Mouse (Mus musculus): Measurements from ENCODE around the gene Gpsm3. TPM values are rescaled to one million over a fixed set of nuclear protein-coding genes. Genes with fewer than 3 reads are reported as not detected.

Gpsm3 gene
- polyA plus RNA-seq, 1 experiment from 2014 or later = 167 TPM

DNA sequence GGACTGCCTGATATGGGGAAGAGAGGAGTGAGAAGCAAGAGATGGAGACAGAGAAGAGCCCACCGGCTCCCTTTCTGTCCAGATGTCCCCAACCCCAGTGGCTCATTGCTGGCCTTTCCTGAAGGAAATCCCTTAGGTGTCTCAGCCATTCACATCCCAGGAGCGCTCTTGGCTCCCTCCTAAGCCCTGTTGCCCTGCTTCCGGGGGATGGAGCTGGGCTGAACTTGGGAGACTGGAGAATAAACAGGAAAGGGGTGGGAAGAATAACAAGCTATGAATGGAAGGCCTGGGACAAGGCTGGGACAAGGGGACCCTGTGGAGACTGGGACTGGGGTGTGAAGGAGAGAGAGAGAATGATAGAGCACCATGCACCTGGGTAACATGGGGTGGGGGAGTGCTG lies 24.8 kb upstream of the Gpsm3 start:
- H3K27ac ChIP-seq = no peak overlapping the region
- 100% methylated on average over 1 of the region's 3 CpGs for WGBS (ENCODE audit: missing documents)
- H3K79me2 ChIP-seq (ENCODE audit: inconsistent target) = no peaks in the 10 kb centered on the region
- no peak overlapping the region for H3K4me3 ChIP-seq (ENCODE audit: inconsistent target)
- no peaks in the 10 kb centered on the region for H3K36me3 ChIP-seq (ENCODE audit: inconsistent target)

DNA sequence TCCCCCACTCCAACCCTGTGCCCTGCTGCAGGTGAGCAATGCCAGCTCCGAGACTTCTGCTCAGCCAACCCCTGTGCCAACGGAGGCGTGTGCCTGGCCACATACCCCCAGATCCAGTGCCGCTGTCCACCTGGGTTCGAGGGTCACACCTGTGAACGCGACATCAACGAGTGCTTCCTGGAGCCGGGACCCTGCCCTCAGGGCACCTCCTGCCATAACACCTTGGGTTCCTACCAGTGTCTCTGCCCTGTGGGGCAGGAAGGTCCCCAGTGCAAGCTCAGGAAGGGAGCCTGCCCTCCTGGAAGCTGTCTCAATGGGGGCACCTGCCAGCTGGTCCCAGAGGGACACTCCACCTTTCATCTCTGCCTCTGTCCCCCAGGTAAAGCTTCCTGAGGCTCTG lies 22.3 kb upstream of the Gpsm3 start:
- Histone ChIP-seq H3K27ac (no peak overlapping the region), H3K36me3 (ENCODE audit: inconsistent target) (no peaks in the 10 kb centered on the region), H3K4me3 (ENCODE audit: inconsistent target) (no peak overlapping the region), H3K79me2 (ENCODE audit: inconsistent target) (no peaks in the 10 kb centered on the region)
- WGBS (ENCODE audit: missing documents) = 92% methylated on average over 9 of the region's 9 CpGs

DNA sequence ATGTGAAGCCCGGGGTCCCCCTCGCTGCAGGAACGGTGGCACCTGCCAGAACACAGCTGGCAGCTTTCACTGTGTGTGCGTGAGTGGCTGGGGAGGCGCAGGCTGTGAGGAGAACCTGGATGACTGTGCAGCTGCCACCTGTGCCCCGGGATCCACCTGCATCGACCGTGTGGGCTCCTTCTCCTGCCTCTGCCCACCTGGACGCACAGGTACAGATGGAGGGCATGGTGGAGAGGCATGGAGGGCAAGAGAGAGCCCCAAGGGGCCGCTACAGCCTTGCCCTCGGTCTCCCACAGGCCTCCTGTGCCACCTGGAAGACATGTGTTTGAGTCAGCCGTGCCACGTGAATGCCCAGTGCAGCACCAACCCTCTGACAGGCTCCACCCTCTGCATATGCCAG lies 21.2 kb upstream of the Gpsm3 start:
- 86% methylated on average over 13 of the region's 13 CpGs for WGBS (ENCODE audit: missing documents)
- Histone ChIP-seq H3K79me2 (ENCODE audit: inconsistent target) (no peaks in the 10 kb centered on the region), H3K4me3 (ENCODE audit: inconsistent target) (no peak overlapping the region), H3K27ac (no peak overlapping the region), H3K36me3 (ENCODE audit: inconsistent target) (no peaks in the 10 kb centered on the region)

DNA sequence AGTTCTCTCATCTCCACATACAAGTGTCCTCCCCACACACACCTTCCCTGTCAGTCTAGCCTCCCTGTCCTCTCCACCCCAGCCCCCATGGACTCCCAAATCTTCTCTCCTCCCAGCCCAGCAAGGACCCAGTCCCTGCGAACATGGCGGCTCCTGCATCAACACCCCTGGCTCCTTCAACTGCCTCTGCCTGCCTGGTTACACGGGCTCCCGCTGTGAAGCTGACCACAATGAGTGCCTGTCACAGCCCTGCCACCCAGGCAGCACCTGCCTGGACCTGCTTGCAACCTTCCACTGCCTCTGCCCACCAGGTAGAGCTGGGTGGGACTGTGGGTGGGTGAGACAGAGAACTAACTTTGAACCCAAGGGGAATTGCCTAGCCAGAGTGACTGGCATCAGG lies 19.7 kb upstream of the Gpsm3 start:
- Histone ChIP-seq H3K36me3 (ENCODE audit: inconsistent target) (no peaks in the 10 kb centered on the region), H3K27ac (no peak overlapping the region), H3K79me2 (ENCODE audit: inconsistent target) (no peaks in the 10 kb centered on the region), H3K4me3 (ENCODE audit: inconsistent target) (no peak overlapping the region)
- WGBS (ENCODE audit: missing documents) = 86% methylated on average over 4 of the region's 4 CpGs

DNA sequence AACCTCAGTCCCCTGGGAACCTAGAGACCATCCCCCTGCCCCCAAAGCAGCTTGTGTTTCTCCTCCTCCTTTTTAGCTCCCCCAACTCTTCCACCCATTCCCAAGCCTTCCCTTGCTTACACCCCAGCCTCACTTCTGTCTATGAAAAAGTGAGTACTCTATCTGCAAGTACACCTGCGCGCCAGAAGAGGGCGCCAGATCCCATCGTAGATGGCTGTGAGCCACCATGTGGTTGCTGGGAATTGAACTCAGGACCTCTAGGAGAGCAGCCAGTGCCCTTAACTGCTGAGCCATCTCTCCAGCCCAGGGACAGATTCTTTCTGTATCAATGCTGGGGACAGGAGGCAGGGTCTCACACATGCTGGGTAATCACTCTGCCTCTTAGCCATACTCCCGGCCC lies 17.7 kb upstream of the Gpsm3 start:
- Histone ChIP-seq H3K4me3 (ENCODE audit: inconsistent target) (no peak overlapping the region), H3K36me3 (ENCODE audit: inconsistent target) (no peaks in the 10 kb centered on the region), H3K79me2 (ENCODE audit: inconsistent target) (no peaks in the 10 kb centered on the region), H3K27ac (no peak overlapping the region)
- 46% methylated on average over 5 of the region's 5 CpGs for WGBS (ENCODE audit: missing documents)

DNA sequence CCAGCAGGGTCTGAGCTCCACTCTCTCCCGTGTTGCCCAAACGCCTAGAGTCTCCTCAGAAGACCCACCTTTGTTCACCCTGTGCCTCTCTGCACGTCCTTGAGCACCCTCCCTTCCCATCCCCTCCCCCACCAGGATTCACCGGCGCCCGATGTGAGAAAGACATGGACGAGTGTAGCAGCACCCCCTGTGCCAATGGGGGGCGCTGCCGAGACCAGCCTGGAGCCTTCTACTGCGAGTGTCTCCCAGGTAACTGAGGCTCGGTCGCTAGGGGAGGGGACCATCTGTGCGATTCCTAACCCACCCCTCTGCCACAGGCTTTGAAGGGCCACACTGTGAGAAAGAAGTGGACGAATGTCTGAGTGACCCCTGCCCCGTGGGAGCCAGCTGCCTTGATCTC lies 17.2 kb upstream of the Gpsm3 start:
- H3K36me3 ChIP-seq (ENCODE audit: inconsistent target) = no peaks in the 10 kb centered on the region
- no peak overlapping the region for H3K27ac ChIP-seq
- H3K4me3 ChIP-seq (ENCODE audit: inconsistent target) = no peak overlapping the region
- 83% methylated on average over 15 of the region's 15 CpGs for WGBS (ENCODE audit: missing documents)
- no peaks in the 10 kb centered on the region for H3K79me2 ChIP-seq (ENCODE audit: inconsistent target)

DNA sequence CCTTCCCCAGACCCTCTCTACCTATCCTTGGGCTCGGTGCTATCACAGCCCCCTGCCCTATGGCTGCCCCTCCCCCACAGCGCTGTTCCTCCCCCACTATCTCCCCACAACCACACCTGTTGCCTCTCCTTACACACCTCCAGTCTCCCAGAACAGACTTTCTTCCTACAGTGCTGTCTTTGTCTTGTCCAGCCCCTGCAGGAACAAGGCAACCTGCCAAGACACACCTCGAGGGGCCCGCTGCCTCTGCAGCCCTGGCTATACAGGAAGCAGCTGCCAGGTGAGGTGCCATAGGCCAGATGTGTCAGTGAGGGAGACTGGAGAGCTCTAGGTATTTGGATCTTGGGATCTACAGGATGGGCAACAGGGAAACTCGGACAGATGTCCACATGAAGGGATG lies 13.0 kb upstream of the Gpsm3 start:
- Histone ChIP-seq H3K27ac (no peak overlapping the region), H3K4me3 (ENCODE audit: inconsistent target) (no peak overlapping the region), H3K79me2 (ENCODE audit: inconsistent target) (no peaks in the 10 kb centered on the region), H3K36me3 (ENCODE audit: inconsistent target) (no peaks in the 10 kb centered on the region)
- WGBS (ENCODE audit: missing documents) = 78% methylated on average over 5 of the region's 5 CpGs

DNA sequence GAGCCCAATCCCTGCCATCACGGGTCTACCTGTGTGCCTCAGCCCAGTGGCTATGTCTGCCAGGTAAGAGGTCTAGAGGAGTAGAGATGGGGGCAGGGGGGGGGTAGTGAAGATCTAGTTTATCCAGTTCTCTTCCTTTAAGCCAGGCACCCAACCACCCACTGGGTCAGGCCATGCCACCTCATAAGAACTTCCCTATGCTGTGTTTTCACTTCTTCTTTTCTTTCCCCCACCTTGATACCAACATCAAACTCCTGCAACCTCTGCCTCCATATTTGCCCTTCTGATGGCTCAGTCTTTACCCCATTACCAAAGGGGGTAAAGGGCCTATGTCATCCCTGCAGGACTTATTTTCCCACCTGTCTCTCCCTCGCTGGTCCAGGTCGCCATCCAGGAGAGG lies 11.5 kb upstream of the Gpsm3 start:
- Histone ChIP-seq H3K4me3 (ENCODE audit: inconsistent target) (no peak overlapping the region), H3K36me3 (ENCODE audit: inconsistent target) (no peaks in the 10 kb centered on the region), H3K79me2 (ENCODE audit: inconsistent target) (no peaks in the 10 kb centered on the region), H3K27ac (no peak overlapping the region)
- 80% methylated on average over 3 of the region's 3 CpGs for WGBS (ENCODE audit: missing documents)

DNA sequence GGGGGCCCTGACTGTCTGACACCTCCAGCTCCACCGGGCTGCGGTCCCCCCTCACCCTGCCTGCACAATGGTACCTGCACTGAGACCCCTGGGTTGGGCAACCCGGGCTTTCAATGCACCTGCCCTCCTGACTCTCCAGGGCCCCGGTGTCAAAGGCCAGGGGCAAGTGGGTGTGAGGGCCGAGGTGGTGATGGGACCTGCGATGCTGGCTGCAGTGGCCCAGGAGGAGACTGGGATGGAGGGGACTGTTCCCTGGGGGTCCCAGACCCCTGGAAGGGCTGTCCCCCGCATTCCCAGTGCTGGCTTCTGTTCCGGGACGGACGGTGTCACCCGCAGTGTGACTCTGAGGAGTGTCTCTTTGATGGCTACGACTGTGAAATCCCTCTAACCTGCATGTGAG lies 7.1 kb upstream of the Gpsm3 start:
- Histone ChIP-seq H3K79me2 (ENCODE audit: inconsistent target) (no peaks in the 10 kb centered on the region), H3K36me3 (ENCODE audit: inconsistent target) (no peaks in the 10 kb centered on the region), H3K27ac (no peak overlapping the region), H3K4me3 (ENCODE audit: inconsistent target) (no peak overlapping the region)
- 89% methylated on average over 12 of the region's 12 CpGs for WGBS (ENCODE audit: missing documents)

DNA sequence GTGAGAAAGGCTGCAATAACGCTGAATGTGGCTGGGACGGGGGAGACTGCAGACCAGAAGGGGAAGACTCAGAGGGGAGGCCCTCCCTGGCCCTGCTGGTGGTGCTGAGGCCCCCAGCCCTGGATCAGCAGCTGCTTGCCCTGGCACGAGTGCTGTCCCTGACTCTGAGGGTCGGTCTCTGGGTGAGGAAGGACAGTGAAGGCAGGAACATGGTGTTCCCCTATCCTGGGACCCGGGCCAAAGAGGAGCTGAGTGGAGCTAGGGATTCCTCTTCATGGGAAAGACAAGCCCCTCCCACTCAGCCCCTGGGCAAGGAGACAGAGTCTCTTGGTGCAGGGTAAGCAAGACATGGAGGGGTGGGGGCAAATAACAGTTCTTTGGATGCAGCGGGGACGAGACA lies 6.2 kb upstream of the Gpsm3 start:
- H3K27ac ChIP-seq = no peak overlapping the region
- no peak overlapping the region for H3K4me3 ChIP-seq (ENCODE audit: inconsistent target)
- 79% methylated on average over 7 of the region's 7 CpGs for WGBS (ENCODE audit: missing documents)
- no peaks in the 10 kb centered on the region for H3K36me3 ChIP-seq (ENCODE audit: inconsistent target)
- H3K79me2 ChIP-seq (ENCODE audit: inconsistent target) = peaks cover 7% of the 10 kb centered on the region; the same call in 1 of the 2 replicates

DNA sequence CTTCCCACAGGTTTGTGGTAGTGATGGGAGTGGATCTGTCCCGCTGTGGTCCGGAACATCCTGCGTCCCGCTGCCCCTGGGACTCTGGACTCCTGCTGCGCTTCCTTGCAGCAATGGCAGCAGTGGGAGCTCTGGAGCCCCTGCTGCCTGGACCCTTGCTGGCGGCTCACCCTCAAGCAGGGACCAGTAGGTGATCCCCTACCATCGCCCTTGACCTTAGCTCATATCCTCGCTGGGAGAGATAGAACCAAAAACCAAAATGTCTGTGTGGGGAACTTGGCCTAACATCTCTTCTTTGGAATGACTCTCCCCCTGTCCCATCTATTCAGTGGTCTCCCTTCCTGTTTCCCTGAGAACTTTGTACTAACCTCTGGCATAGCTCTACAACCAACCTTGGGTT lies 5.8 kb upstream of the Gpsm3 start:
- peaks cover 12% of the 10 kb centered on the region; the same call in 1 of the 2 replicates for H3K79me2 ChIP-seq (ENCODE audit: inconsistent target)
- no peak overlapping the region for H3K27ac ChIP-seq
- whole genome bisulfite sequencing (ENCODE audit: missing documents) = 96% methylated on average over 8 of the region's 8 CpGs
- H3K36me3 ChIP-seq (ENCODE audit: inconsistent target) = no peaks in the 10 kb centered on the region
- no peak overlapping the region for H3K4me3 ChIP-seq (ENCODE audit: inconsistent target)

DNA sequence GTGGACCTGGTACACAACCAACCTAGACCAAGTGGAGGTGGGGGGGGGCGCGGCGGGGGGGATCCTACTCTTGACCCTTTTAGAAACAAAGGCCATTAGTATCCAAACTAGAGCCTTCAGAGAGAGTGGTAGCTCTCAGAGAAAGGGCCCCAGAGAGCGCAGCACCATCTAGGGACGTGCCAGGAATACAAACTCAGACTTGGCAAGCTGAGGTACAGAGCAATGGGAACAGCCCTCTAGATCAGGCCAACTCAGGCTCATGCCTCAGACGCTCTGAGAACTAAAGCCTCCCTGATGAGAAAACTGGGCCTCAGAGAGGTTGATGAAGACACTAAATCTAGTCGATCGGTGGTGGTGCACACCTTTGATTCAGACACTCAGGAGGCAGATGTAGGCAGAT lies 4.5 kb upstream of the Gpsm3 start:
- H3K4me3 ChIP-seq (ENCODE audit: inconsistent target) = no peak overlapping the region
- no peaks in the 10 kb centered on the region for H3K36me3 ChIP-seq (ENCODE audit: inconsistent target)
- no peak overlapping the region for H3K27ac ChIP-seq
- 93% methylated on average over 8 of the region's 8 CpGs for WGBS (ENCODE audit: missing documents)
- H3K79me2 ChIP-seq (ENCODE audit: inconsistent target) = peaks cover 25% of the 10 kb centered on the region

DNA sequence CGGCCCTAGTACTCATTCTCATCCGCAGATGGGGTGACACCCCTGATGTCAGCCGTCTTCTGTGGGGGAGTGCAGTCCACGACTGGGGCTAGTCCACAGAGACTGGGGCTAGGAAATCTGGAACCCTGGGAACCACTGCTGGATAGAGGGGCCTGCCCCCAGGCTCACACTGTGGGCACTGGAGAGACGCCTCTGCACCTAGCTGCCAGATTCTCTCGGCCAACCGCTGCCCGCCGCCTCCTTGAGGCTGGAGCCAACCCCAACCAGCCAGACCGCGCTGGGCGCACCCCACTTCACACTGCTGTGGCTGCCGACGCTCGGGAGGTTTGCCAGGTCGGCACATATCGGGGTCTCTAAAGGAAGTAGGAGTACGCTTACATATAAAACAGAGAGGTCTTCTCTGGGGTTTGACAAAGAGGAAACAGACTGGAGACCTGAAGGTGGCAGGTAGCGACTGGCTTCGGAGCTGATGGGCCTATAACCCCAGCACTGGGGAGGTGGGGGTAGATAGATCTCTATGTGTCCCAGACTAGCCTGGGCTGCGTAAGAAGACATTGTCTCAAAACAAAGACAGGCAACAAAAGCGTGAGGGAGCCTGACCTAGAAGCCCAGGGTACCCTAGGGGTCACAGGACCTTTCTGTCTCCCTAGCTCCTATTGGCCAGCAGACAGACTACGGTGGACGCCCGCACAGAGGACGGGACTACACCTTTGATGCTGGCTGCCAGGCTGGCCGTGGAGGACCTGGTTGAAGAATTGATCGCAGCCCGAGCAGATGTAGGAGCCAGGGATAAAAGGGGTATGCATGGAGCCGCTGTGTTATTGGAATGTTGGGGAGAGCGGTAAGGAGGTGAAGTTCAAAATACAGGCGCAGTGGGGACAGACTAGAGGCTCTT lies 3.5 kb upstream of the Gpsm3 start:
- Histone ChIP-seq H3K27ac (no peak overlapping the region), H3K36me3 (ENCODE audit: inconsistent target) (no peaks in the 10 kb centered on the region), H3K79me2 (ENCODE audit: inconsistent target) (peaks cover 35% of the 10 kb centered on the region), H3K4me3 (ENCODE audit: inconsistent target) (peak overlapping the region; percentile 40; the same call in 1 of the 2 replicates)
- WGBS (ENCODE audit: missing documents) = 54% methylated on average over 32 of the region's 32 CpGs

DNA sequence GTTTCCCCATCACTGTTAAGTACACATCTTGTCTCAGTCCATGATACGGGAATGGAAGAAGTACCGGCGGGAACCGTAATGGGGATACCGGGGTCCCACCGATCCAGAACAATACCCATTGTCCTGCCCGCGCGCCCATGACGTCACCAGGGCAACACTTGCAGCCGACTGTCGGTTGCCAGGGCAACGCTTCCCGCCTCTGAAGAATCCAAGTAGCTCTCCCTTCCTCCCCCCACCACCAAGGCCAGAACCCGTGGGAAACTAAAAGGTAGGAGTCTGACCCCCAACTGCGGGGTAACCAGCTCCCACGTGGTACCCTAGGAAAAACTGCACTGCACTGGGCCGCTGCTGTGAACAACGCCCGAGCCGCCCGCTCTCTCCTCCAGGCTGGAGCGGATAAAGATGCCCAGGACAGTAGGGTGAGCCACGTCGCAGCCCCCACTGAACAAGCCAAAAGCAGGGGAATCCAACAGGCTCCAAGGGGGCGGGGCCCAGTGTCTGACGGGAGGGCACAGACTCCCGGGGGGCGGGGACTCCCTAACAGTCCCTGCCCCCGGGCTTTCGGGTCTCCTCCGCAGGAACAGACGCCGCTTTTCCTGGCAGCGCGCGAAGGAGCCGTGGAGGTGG lies 2.7 kb upstream of the Gpsm3 start:
- WGBS (ENCODE audit: missing documents) = under 1% methylated on average over 38 of the region's 38 CpGs
- Histone ChIP-seq H3K36me3 (ENCODE audit: inconsistent target) (no peaks in the 10 kb centered on the region), H3K79me2 (ENCODE audit: inconsistent target) (peaks cover 38% of the 10 kb centered on the region), H3K27ac (peak overlapping the region; percentile 36), H3K4me3 (ENCODE audit: inconsistent target) (peak overlapping the region; percentile 40)

DNA sequence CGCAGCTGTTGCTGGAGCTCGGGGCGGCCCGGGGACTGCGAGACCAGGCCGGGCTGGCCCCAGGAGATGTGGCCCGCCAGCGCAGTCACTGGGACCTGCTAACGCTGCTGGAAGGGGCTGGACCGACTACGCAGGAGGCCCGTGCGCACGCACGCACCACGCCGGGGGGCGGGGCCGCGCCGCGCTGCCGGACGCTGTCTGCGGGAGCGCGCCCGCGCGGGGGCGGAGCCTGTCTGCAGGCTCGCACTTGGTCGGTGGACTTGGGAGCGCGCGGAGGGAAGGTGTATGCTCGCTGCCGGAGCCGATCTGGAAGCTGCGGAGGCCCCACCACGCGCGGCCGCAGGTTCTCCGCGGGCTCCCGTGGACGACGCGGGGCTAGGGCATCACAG lies 2.2 kb upstream of the Gpsm3 start:
- Histone ChIP-seq H3K27ac (peak overlapping the region; percentile 51; the same call in 1 of the 2 replicates), H3K4me3 (ENCODE audit: inconsistent target) (peak overlapping the region; percentile 56), H3K79me2 (ENCODE audit: inconsistent target) (peaks cover 38% of the 10 kb centered on the region), H3K36me3 (ENCODE audit: inconsistent target) (no peaks in the 10 kb centered on the region)
- WGBS (ENCODE audit: missing documents) = under 1% methylated on average over 49 of the region's 50 CpGs
